Mouse (Mus musculus): Measurements from ENCODE around the gene Nudc. TPM values are rescaled to one million over a fixed set of nuclear protein-coding genes. Genes with fewer than 3 reads are reported as not detected.
A peak's percentile ranks its signal among the peaks of the same experiment; 100 is the strongest.
"Not testable (repeated sequence)": the region's sequence is repeated elsewhere in the genome, so short reads cannot be mapped to it uniquely, and the experiment has no call there.

Nudc gene
- total and polyA plus RNA-seq, 3 experiments = 57.3 to 176 (median 157) TPM

GRCm38 (mm10) chr4:133536652-133537051 lies 9.1 kb downstream of the Nudc start:
- peak; percentile 88 for DNase-seq

- DNase-seq = no peak
Observed at GRCm38 (mm10) chr4:133536081-133536480, 9.7 kb downstream of the Nudc start.

GRCm38 (mm10) chr4:133532777-133533176 lies 13.0 kb downstream of the Nudc start:
- DNase-seq = no peak

GRCm38 (mm10) chr4:133527788-133528187 lies 18.0 kb downstream of the Nudc start:
- no peak for DNase-seq

GRCm38 (mm10) chr4:133521502-133521901 lies 24.3 kb downstream of the Nudc start:
- no peak for DNase-seq

GRCm38 (mm10) chr4:133519369-133519665 lies 26.5 kb downstream of the Nudc start:
- peak; percentile 41 for DNase-seq

GRCm38 (mm10) chr4:133518601-133519368 lies 27.0 kb downstream of the Nudc start, which contains the start of gene Kdf1:
Gene Kdf1, plus strand, starts transcription at chr4:133518963.
- no peak for DNase-seq

- peak; percentile 84 for DNase-seq
Observed at GRCm38 (mm10) chr4:133512972-133513371, 32.8 kb downstream of the Nudc start.

- DNase-seq = not testable (repeated sequence)
Observed at GRCm38 (mm10) chr4:133512511-133512910, 33.3 kb downstream of the Nudc start.

GRCm38 (mm10) chr4:133511050-133511449 lies 34.7 kb downstream of the Nudc start:
- DNase-seq = no peak

GRCm38 (mm10) chr4:133508990-133509389 lies 36.8 kb downstream of the Nudc start:
- DNase-seq = no peak

GRCm38 (mm10) chr4:133506573-133506972 lies 39.2 kb downstream of the Nudc start:
- DNase-seq = no peak

- no peak for DNase-seq
Observed at GRCm38 (mm10) chr4:133504755-133505485, 40.9 kb downstream of the Nudc start.

- DNase-seq = no peak
Observed at GRCm38 (mm10) chr4:133504300-133504699, 41.5 kb downstream of the Nudc start.

- no peak for DNase-seq
Observed at GRCm38 (mm10) chr4:133501514-133501913, 44.3 kb downstream of the Nudc start.

- peak; percentile 73 for DNase-seq
Observed at GRCm38 (mm10) chr4:133498160-133498724, 47.6 kb downstream of the Nudc start, which contains the start of gene Trnp1. Gene Trnp1, minus strand, starts transcription at chr4:133498550.

- peak; percentile 53 for DNase-seq
Observed at GRCm38 (mm10) chr4:133497461-133498159, 48.2 kb downstream of the Nudc start.

GRCm38 (mm10) chr4:133496738-133497445 lies 48.9 kb downstream of the Nudc start:
- no peak for DNase-seq

GRCm38 (mm10) chr4:133495711-133496110 lies 50.1 kb downstream of the Nudc start:
- peak; percentile 29 for DNase-seq

- DNase-seq = no peak
Observed at GRCm38 (mm10) chr4:133494867-133495266, 50.9 kb downstream of the Nudc start.

GRCm38 (mm10) chr4:133494432-133494831 lies 51.4 kb downstream of the Nudc start:
- peak; percentile 92 for DNase-seq

GRCm38 (mm10) chr4:133493895-133494294 lies 51.9 kb downstream of the Nudc start:
- no peak for DNase-seq

Measured in adrenal gland, adult 2 months (tissue).